Mouse (Mus musculus) forebrain, postnatal 0 days (tissue): ENCODE results near the gene Trh. TPM values are rescaled to one million over a fixed set of nuclear protein-coding genes. Genes with fewer than 3 reads are reported as not detected.

ENCODE experiments used
- ATAC-seq: fragments of 200-750 bp; cut with Nextera tagmentation; 2 replicates; pipeline ENCODE4 v1.8.0; 2017; ENCODE audit warnings: mild to moderate bottlenecking, moderate library complexity
- DNase-seq: peaks from one replicate; pipeline ENCODE4 v3.0.0-alpha.2; 2015
- H3K27ac ChIP-seq: fragments of 300-500 bp; sonication (generic); 2 replicates; pipeline ENCODE4 v1.5.1; 2014; ENCODE audit warnings: low read depth, mild to moderate bottlenecking, antibody characterized with exemption, low read length, moderate library complexity, mixed read lengths
- H3K27me3 ChIP-seq: fragments of 300-500 bp; sonication (generic); 2 replicates; pipeline ENCODE4 v1.6.1; 2014; ENCODE audit warnings: mild to moderate bottlenecking, low read length, mixed read lengths; ENCODE audit not compliant: insufficient read depth
- H3K36me3 ChIP-seq: fragments of 300-500 bp; sonication (generic); 2 replicates; pipeline ENCODE4 v1.6.1; 2014; ENCODE audit warnings: mild to moderate bottlenecking, moderate library complexity; ENCODE audit not compliant: insufficient read depth
- H3K4me1 ChIP-seq: fragments of 300-500 bp; sonication (generic); 2 replicates; pipeline ENCODE4 v1.6.1; 2014; ENCODE audit warnings: antibody characterized with exemption; ENCODE audit not compliant: insufficient read depth
- H3K4me2 ChIP-seq: fragments of 300-500 bp; sonication (generic); 2 replicates; pipeline ENCODE4 v1.6.1; 2014; ENCODE audit warnings: low read depth, mild to moderate bottlenecking, moderate library complexity
- H3K4me3 ChIP-seq: fragments of 300-500 bp; sonication (generic); 2 replicates; pipeline ENCODE4 v1.5.1; 2014; ENCODE audit warnings: low read depth, low read length, mixed read lengths
- H3K9ac ChIP-seq: fragments of 300-500 bp; sonication (generic); 2 replicates; pipeline ENCODE4 v1.6.1; 2014; ENCODE audit warnings: mild to moderate bottlenecking
- H3K9me3 ChIP-seq: fragments of 300-500 bp; sonication (generic); 2 replicates; pipeline ENCODE4 v1.6.1; 2016; ENCODE audit warnings: low read length
- CTCF ChIP-seq: sonication (generic); IDR thresholded peaks from 2 replicates; pipeline ENCODE4 v1.5.1; 2016; ENCODE audit warnings: antibody characterized with exemption, control low read depth, low read depth
- WGBS: fragments of 180-500 bp; shearing (Covaris S2); extraction: QIAGEN DNeasy Blood & Tissue Kit; methylation state at CpG from one replicate; pipeline ENCODE4 v1.1.7; 2014; 5-methylcytosine and 5-hydroxymethylcytosine counted together
- polyA plus RNA-seq: library from polyadenylated mRNA; unstranded; fragments of >200 nt; fragmentation: Nextera tagmentation; extraction: Ambion mirVana; gene quantifications from 2 replicates; pipeline ENCODE4 v1.2.1, GENCODE M21; 2015
- total RNA-seq: library from RNA; depleted of rRNA; stranded (reverse); fragments of >200 nt; gene quantifications from 2 replicates; pipeline ENCODE4 v1.2.3, GENCODE M21; 2014

Trh gene
- total and polyA plus RNA-seq, 2 experiments from 2014 or later = 13.0 to 22.0 TPM

DNA sequence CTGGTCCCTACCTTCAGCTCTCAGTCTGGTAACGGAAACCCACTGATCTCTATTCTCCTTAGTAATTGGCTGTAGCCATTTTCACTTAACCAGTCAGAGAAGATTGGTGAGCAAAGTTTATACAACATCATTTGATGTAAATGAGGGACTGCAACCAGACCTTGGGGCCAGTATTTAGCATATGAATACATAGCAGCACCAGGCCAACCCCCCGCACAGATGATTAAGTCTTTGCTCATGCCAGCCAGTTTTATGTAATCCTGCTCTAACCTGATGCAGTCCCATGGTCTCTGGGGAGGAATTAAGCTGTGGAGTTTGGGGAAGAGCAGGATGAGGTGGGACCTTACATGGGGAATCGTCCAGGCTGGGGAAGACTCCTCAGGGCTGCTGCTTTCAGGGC is 28.2 kb upstream of the Trh start:
- Histone ChIP-seq H3K9me3 (no peaks in the 10 kb centered on the region), H3K9ac (no peak overlapping the region), H3K27me3 (no peaks in the 10 kb centered on the region), H3K36me3 (no peaks in the 10 kb centered on the region), H3K4me1 (no peaks in the 10 kb centered on the region), H3K4me2 (no peak overlapping the region), H3K4me3 (no peak overlapping the region), H3K27ac (no peak overlapping the region)
- DNase-seq (no peak), ATAC-seq (no peak)
- WGBS = 22% methylated on average over 3 of the region's 3 CpGs
- no peak for TF ChIP-seq CTCF

DNA sequence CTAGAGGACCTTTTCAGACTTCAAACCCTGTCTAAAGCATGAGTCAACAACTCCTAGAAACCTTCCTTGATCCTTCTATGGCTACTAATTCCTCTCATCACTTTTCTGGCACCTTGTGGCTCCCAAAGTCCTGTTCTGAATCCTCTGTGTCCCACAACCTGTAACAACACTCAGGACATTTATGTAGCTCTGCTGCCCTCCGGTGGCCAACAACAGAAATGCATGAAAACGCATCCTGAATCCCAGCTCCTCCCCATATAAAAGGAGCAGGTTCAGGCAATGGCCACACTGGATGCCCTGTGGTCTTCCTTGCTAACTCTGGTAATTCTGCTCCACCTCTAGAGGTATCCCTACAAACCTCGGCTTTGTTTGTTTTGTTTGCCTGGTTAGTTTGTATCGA is 24.6 kb upstream of the Trh start:
- Histone ChIP-seq H3K4me1 (no peaks in the 10 kb centered on the region), H3K36me3 (no peaks in the 10 kb centered on the region), H3K27me3 (no peaks in the 10 kb centered on the region), H3K27ac (no peak overlapping the region), H3K9ac (no peak overlapping the region), H3K4me2 (no peak overlapping the region), H3K9me3 (no peaks in the 10 kb centered on the region), H3K4me3 (no peak overlapping the region)
- 12% methylated on average over 4 of the region's 4 CpGs for WGBS
- ATAC-seq = peak; percentile 58; the same call in 1 of the 2 replicates
- DNase-seq = peak; percentile 88
- peak; percentile 92 for TF ChIP-seq CTCF

DNA sequence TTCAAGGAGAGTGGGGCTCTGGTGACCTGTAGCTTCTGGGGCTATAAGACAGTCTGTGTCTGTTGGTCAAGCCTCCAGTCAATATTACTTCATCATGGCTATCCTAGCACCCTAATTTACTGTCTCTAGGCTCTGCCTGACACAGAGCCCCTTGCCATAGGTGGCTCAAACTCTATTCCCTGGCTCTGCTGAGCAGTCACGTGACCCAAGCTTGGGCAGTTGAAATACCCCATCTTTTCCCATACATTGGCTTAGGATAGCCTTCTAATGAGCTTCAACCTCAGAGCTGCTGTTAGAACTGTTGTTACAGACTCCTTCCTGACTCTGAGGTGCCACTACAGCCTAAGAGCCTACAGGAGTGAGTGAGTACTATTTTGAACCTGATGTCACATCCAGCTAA is 23.6 kb upstream of the Trh start:
- ATAC-seq = no peak
- H3K27ac ChIP-seq = no peak overlapping the region
- H3K4me1 ChIP-seq = no peaks in the 10 kb centered on the region
- H3K9ac ChIP-seq = no peak overlapping the region
- TF ChIP-seq CTCF = no peak
- no peak overlapping the region for H3K4me2 ChIP-seq
- H3K27me3 ChIP-seq = no peaks in the 10 kb centered on the region
- WGBS = 72% methylated on average over 1 of the region's 1 CpGs
- no peaks in the 10 kb centered on the region for H3K9me3 ChIP-seq
- no peak overlapping the region for H3K4me3 ChIP-seq
- no peak for DNase-seq
- no peaks in the 10 kb centered on the region for H3K36me3 ChIP-seq

DNA sequence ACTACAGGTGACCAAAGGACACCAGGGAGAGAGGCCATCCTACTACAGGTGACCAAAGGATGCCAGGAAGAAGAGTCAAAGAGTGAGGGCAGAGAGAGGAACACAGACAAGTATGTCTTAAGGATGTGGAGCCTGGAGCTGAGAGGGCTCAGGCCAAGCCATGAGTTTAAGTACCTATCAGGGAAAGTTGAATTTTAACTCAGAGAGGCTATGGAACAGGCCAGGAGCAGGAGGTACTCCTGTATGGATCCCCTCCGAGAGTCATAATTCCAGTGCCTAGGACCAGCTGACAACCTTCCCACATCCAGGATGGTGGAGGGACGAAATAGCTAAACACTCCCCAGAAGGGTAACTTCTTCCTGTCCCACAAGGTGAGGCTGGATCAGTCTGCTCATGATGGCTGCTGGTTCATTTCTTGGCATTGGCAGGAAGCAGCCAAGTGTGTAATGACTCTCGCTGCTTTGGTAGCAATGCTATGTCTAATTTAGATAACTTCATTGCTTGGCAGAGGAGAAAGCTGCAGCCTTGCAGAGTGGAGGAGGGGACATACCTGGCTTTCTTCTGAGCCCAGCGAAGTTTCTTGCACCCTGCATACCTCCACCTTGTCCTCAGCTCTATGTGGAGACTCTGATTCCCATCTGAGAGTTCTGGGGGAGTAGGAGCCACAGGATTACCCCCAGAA is 16.9 kb upstream of the Trh start:
- no peaks in the 10 kb centered on the region for H3K36me3 ChIP-seq
- H3K9ac ChIP-seq = no peak overlapping the region
- no peak overlapping the region for H3K27ac ChIP-seq
- no peak for TF ChIP-seq CTCF
- no peaks in the 10 kb centered on the region; the same call in 1 of the 2 replicates for H3K27me3 ChIP-seq
- H3K4me2 ChIP-seq = no peak overlapping the region
- no peaks in the 10 kb centered on the region for H3K4me1 ChIP-seq
- no peaks in the 10 kb centered on the region for H3K9me3 ChIP-seq
- DNase-seq (no peak), ATAC-seq (no peak)
- 69% methylated on average over 4 of the region's 4 CpGs for WGBS
- no peak overlapping the region for H3K4me3 ChIP-seq

DNA sequence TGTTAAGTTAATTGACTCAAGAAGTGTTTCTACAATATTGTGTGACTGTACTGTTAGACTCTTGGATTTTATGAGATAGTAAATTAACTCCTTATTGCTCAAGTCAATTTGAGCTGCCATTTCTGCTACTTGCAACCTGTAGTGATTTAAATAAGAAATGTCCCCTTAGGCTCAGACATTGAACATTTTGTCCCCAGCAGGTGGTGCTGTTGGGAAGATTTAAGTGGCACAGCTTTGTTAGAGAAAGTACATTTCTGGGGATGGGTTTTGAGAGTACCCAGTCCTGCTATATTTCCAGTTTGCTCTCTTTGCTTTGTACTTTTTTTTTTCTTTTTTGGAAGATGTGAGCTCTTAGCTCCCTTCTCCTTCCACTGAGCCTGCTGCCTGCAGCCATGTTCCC is 10.9 kb upstream of the Trh start:
- Histone ChIP-seq H3K9me3 (peaks cover 7% of the 10 kb centered on the region; the same call in 1 of the 2 replicates), H3K9ac (no peak overlapping the region), H3K36me3 (no peaks in the 10 kb centered on the region), H3K4me1 (no peaks in the 10 kb centered on the region), H3K4me2 (no peak overlapping the region), H3K27me3 (no peaks in the 10 kb centered on the region; the same call in 1 of the 2 replicates), H3K4me3 (no peak overlapping the region), H3K27ac (no peak overlapping the region)
- ATAC-seq = no peak
- DNase-seq = no peak
- TF ChIP-seq CTCF = no peak

DNA sequence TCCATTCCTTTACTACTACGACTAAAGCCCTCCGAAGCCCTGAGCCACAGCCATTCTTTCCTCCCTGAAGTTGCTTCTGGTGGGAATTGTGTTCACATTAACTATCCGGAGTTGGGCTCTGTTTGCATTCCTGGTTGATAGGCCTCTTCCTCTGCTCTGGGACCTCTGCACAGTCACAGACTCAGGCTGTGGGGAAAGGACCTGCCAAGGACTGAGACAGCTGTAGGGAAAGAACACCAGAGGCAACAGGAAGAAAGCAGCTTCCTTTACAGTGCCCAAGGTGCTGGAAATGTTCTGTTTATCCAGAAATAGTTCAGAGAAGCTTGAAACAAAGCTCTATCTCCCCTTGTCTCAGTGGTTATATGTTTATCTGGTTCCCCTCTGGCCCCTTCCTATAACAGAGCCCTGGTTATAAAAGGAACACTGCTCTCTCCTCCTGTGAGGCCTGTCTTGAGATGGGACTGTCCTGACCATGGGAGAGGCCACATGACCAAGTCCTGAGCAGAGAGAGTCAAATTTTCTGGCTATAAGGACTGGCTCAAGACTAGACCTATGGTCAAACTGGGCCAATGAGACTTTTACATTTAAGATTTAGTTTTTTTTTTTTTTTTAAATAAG is 8.9 kb upstream of the Trh start:
- H3K4me1 ChIP-seq = no peaks in the 10 kb centered on the region
- ATAC-seq (no peak), DNase-seq (no peak)
- no peak overlapping the region for H3K4me3 ChIP-seq
- no peaks in the 10 kb centered on the region for H3K36me3 ChIP-seq
- H3K9ac ChIP-seq = no peak overlapping the region
- WGBS = 77% methylated on average over 3 of the region's 3 CpGs
- TF ChIP-seq CTCF = no peak
- H3K4me2 ChIP-seq = no peak overlapping the region
- H3K9me3 ChIP-seq = peaks cover 7% of the 10 kb centered on the region; the same call in 1 of the 2 replicates
- H3K27me3 ChIP-seq = no peaks in the 10 kb centered on the region
- no peak overlapping the region for H3K27ac ChIP-seq

DNA sequence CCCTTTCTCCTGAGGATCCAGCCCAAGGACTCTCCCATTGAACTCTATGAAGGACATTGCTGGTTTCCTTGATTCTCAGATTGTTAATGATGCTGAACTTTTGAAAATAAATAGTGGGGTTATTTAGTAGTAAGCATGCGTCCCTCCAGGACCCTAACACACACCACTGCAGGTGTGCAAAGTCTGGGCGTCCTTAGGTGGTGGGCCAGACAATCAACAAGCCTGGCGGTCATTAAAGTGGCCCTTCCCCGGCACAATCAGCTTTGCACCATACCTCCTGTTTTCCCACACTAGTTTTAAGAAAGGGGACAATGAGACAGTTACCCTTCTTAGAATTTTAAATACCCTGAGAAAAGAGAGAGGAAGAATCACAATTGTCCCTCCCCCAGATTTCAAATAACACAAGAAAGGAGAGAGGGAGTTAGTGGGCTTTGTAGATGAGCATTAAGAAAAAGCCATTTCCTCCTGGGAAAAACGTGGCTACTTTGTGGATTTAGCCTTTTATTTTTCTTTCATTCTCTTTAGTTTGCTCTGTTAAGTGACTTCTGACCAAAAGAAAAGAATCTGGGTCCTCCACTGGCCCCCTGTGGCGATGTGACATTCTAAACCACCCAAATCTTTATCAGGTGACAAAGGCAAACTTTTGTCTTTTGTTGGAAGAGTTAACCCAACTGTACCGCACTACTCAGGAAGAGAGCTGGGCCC is 2.9 kb upstream of the Trh start:
- ATAC-seq (no peak), DNase-seq (no peak)
- H3K4me1 ChIP-seq = no peaks in the 10 kb centered on the region
- H3K36me3 ChIP-seq = no peaks in the 10 kb centered on the region
- no peak for TF ChIP-seq CTCF
- peaks cover 15% of the 10 kb centered on the region for H3K27me3 ChIP-seq
- no peaks in the 10 kb centered on the region for H3K9me3 ChIP-seq
- H3K4me2 ChIP-seq = no peak overlapping the region
- WGBS = 5% methylated on average over 7 of the region's 7 CpGs
- H3K9ac ChIP-seq = no peak overlapping the region
- H3K4me3 ChIP-seq = no peak overlapping the region
- no peak overlapping the region for H3K27ac ChIP-seq
